Mouse (Mus musculus) intestine, postnatal 0 days (tissue): Measurements from ENCODE around the gene Ube2r2. TPM values are rescaled to one million over a fixed set of nuclear protein-coding genes. Genes with fewer than 3 reads are reported as not detected.
A peak's percentile ranks its signal among the peaks of the same experiment; 100 is the strongest.

Experiments used
- ATAC-seq: fragments of 200-750 bp; cut with Nextera tagmentation; 2 replicates; pipeline ENCODE4 v1.8.0; 2017; ENCODE audit warnings: mild to moderate bottlenecking, moderate TSS enrichment, moderate library complexity
- H3K27ac ChIP-seq: fragments of 300-500 bp; sonication (generic); 2 replicates; pipeline ENCODE4 v1.5.1; 2014; ENCODE audit warnings: mild to moderate bottlenecking, low read depth, low read length, moderate library complexity
- H3K27me3 ChIP-seq: fragments of 300-500 bp; sonication (generic); replicated peaks from 2 replicates; pipeline ENCODE4 v1.6.1; 2014; ENCODE audit warnings: low read length, mixed read lengths; ENCODE audit not compliant: control insufficient read depth, insufficient read depth
- H3K36me3 ChIP-seq: fragments of 300-500 bp; sonication (generic); 2 replicates; pipeline ENCODE4 v1.6.1; 2014; ENCODE audit warnings: mild to moderate bottlenecking, moderate library complexity; ENCODE audit not compliant: control insufficient read depth, insufficient read depth
- H3K4me1 ChIP-seq: fragments of 300-500 bp; sonication (generic); replicated peaks from 2 replicates; pipeline ENCODE4 v1.6.1; 2014; ENCODE audit warnings: antibody characterized with exemption, low read length, mixed read lengths; ENCODE audit not compliant: control insufficient read depth, insufficient read depth
- H3K4me2 ChIP-seq: fragments of 300-500 bp; sonication (generic); replicated peaks from 2 replicates; pipeline ENCODE4 v1.6.1; 2014; ENCODE audit warnings: low read depth, mild to moderate bottlenecking, moderate library complexity
- H3K4me3 ChIP-seq: fragments of 300-500 bp; sonication (generic); 2 replicates; pipeline ENCODE4 v1.5.1; 2014; ENCODE audit warnings: low read depth, low read length
- H3K9ac ChIP-seq: fragments of 300-500 bp; sonication (generic); 2 replicates; pipeline ENCODE4 v1.6.1; 2014; ENCODE audit warnings: mild to moderate bottlenecking, low read depth, low read length
- H3K9me3 ChIP-seq: fragments of 300-500 bp; sonication (generic); 2 replicates; pipeline ENCODE4 v1.6.1; 2016; ENCODE audit warnings: mixed run types; ENCODE audit not compliant: control insufficient read depth
- CTCF ChIP-seq: sonication (generic); IDR thresholded peaks from 2 replicates; pipeline ENCODE4 v1.5.1; 2016; ENCODE audit warnings: low read depth, mild to moderate bottlenecking, control low read depth, antibody characterized with exemption, moderate library complexity
- WGBS: fragments of 180-500 bp; shearing (Covaris S2); extraction: QIAGEN DNeasy Blood & Tissue Kit; methylation state at CpG from one replicate; pipeline ENCODE4 v1.1.7; 2014; 5-methylcytosine and 5-hydroxymethylcytosine counted together
- polyA plus RNA-seq: library from polyadenylated mRNA; unstranded; fragments of >200 nt; fragmentation: Nextera tagmentation; extraction: Ambion mirVana; gene quantifications from 2 replicates; pipeline ENCODE4 v1.2.1, GENCODE M21; 2015

Gene Ube2r2
- 64.5 and 67.9 TPM in 2 replicates for polyA plus RNA-seq

- Histone ChIP-seq H3K27ac (peak within 1 kb of the TSS; percentile 98), H3K4me2 (peak within 1 kb of the TSS; percentile 82), H3K4me3 (peak within 1 kb of the TSS; percentile 96), H3K36me3 (0 out of 2 replicates have a peak, but pooled peaks cover 3% of the 10 kb centered on the region), H3K9me3 (no peaks in the 10 kb centered on the region), H3K9ac (peak within 1 kb of the TSS; percentile 97), H3K4me1 (peaks cover 4% of the 10 kb centered on the region), H3K27me3 (no peaks in the 10 kb centered on the region)
- peak; percentile 23 for TF ChIP-seq CTCF
- ATAC-seq: peak; percentile 71
- WGBS: 0% methylated on average over 50 of the region's 65 CpGs
Measured at GRCm38 (mm10) chr4:41135711-41136453, at the start of gene Ube2r2. Ube2r2 (plus strand) TSS chr4:41135743.

GRCm38 (mm10) chr4:41086947-41087346 lies 48.6 kb upstream of the Ube2r2 start:
- Histone ChIP-seq H3K27me3 (no peaks in the 10 kb centered on the region), H3K4me2 (no peak overlapping the region), H3K4me3 (no peak overlapping the region), H3K9me3 (no peaks in the 10 kb centered on the region), H3K27ac (no peak overlapping the region), H3K9ac (no peak overlapping the region), H3K36me3 (no peaks in the 10 kb centered on the region), H3K4me1 (no peaks in the 10 kb centered on the region)
- TF ChIP-seq CTCF: no peak
- no peak for ATAC-seq
- WGBS: 67% methylated on average over 9 of the region's 9 CpGs

GRCm38 (mm10) chr4:41087459-41088298 lies 47.9 kb upstream of the Ube2r2 start:
- no peak for ATAC-seq
- Histone ChIP-seq H3K36me3 (no peaks in the 10 kb centered on the region), H3K4me3 (no peak overlapping the region), H3K27me3 (no peaks in the 10 kb centered on the region), H3K27ac (no peak overlapping the region), H3K9me3 (no peaks in the 10 kb centered on the region), H3K4me1 (no peaks in the 10 kb centered on the region), H3K9ac (no peak overlapping the region), H3K4me2 (no peak overlapping the region)
- 72% methylated on average over 16 of the region's 16 CpGs for WGBS
- TF ChIP-seq CTCF: no peak

GRCm38 (mm10) chr4:41089189-41089588 lies 46.4 kb upstream of the Ube2r2 start:
- TF ChIP-seq CTCF: no peak
- Histone ChIP-seq H3K27ac (no peak overlapping the region), H3K4me3 (no peak overlapping the region), H3K9me3 (no peaks in the 10 kb centered on the region), H3K27me3 (no peaks in the 10 kb centered on the region), H3K4me1 (peaks cover 1% of the 10 kb centered on the region; the same call in 1 of the 2 replicates), H3K36me3 (no peaks in the 10 kb centered on the region), H3K4me2 (no peak overlapping the region), H3K9ac (no peak overlapping the region)
- 78% methylated on average over 4 of the region's 4 CpGs for WGBS
- ATAC-seq: no peak

- no peak for TF ChIP-seq CTCF
- H3K27ac ChIP-seq: no peak overlapping the region
- no peak overlapping the region for H3K4me3 ChIP-seq
- H3K4me2 ChIP-seq: no peak overlapping the region
- no peaks in the 10 kb centered on the region for H3K36me3 ChIP-seq
- H3K9me3 ChIP-seq: no peaks in the 10 kb centered on the region
- 52% methylated on average over 2 of the region's 2 CpGs for WGBS
- H3K4me1 ChIP-seq: peaks cover 6% of the 10 kb centered on the region
- no peak overlapping the region for H3K9ac ChIP-seq
- ATAC-seq: no peak
- no peaks in the 10 kb centered on the region for H3K27me3 ChIP-seq
Measured at GRCm38 (mm10) chr4:41089705-41090104, 45.8 kb upstream of the Ube2r2 start.

- Histone ChIP-seq H3K4me1 (peaks cover 14% of the 10 kb centered on the region), H3K9me3 (no peaks in the 10 kb centered on the region), H3K4me2 (no peak overlapping the region), H3K27me3 (0 out of 2 replicates have a peak, but pooled peaks cover under 1% of the 10 kb centered on the region), H3K4me3 (no peak overlapping the region), H3K36me3 (no peaks in the 10 kb centered on the region), H3K27ac (no peak overlapping the region), H3K9ac (no peak overlapping the region)
- no peak for TF ChIP-seq CTCF
- 33% methylated on average over 3 of the region's 3 CpGs for WGBS
- no peak for ATAC-seq
Measured at GRCm38 (mm10) chr4:41091391-41091790, 44.2 kb upstream of the Ube2r2 start.
